Mouse (Mus musculus) retina, postnatal 7 days (tissue): ENCODE measurements around the gene Proser3.

Source experiments
- DNase-seq: peaks from one replicate; pipeline ENCODE4 v3.0.0-alpha.2; 2012; ENCODE audit warnings: low read depth, low spot score

Gene Proser3

DNA sequence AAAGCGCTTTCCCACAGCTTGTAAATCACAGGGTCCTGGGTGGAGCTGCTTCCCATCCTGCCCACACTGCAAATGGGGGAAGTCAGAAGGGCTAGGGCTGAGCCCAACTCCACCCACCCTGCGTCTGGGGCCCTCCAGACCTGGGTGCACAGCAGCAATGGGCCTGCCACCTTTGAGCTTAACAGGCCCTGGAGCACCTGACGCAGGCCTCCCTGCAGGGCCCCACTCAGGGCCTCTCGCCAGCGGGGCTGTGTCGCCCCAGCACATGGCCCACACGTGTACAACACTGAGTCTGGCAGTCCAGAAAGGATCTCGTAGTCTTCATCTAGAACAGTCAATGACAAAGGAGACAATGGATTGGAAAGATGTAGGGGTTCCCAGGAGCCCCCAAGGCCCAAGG is 27.9 kb upstream of the Proser3 start:
- no peak for DNase-seq

DNA sequence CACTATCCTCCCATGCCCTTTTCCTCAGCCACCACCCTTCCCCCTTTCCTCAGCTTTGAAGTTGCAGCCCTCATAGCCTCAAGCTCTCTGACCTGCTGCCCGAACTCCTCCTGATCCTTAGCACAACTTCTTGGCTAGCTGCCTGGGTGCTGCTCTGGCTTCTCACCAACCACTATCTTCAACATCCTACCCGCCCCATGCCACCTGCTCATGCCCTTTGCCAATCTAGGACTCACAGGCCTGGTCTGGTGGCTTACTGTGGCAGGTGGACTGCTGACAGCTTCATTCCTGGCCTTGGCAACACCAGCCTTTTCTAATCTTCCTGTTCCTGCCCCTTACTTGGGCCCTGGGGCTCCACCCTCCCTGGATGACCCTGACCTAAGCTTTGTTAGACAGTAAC is 20.9 kb upstream of the Proser3 start:
- DNase-seq: no peak

DNA sequence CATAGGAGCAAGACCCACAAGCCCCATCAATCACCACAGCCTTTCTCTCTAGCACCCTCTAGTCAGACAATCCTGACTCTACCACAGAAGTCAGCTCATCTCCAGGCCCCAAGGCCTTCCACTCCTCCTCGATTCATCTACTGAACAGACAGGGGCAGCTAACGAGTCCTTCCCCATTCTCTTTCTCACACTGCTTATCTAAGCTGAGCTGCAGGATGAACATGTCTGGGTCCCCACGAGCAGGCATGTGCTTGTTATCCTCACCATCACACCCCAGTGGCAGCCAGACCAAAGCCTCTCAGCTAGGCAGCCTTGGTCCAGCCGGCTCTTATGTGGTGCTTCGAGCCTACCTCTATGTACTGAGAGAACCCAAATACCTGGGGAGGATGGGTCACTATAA is 20.3 kb upstream of the Proser3 start:
- no peak for DNase-seq

DNA sequence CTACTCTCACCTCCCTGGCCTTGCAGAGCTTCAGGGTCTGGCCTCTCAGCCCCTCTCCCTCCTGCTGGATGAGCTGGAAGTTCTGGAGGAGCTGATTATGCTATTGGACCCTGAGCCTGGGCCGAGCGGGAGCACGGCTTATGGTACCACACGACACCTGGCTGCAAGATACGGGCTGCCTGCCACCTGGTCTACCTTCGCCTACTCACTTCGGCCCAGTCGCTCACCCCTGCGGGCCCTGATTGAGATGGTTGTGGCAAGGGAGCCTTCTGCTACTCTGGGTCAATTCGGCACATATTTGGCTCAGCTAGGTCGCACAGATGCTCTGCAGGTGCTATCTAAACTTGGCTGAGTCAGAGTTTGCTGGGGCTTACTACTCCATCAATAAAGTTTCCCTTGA is 15.5 kb upstream of the Proser3 start:
- DNase-seq: no peak

DNA sequence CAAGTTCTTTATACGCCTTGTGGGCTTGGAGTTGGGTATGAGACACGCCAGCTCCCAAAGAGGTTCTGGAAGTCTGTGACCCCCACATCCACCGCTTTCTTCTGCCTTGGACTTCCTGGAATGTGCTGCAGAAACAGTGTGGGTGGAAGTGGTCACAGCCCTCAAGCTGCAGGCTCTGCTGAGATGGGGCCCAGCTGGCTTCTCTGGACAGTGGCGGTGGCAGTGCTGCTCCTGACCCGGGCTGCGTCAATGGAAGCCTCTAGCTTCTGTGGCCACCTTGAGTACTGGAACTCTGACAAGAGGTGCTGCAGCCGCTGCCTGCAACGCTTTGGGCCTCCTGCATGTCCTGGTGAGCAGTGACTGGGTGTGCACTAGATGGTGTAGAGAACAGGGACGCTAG is 13.9 kb upstream of the Proser3 start:
- no peak for DNase-seq

DNA sequence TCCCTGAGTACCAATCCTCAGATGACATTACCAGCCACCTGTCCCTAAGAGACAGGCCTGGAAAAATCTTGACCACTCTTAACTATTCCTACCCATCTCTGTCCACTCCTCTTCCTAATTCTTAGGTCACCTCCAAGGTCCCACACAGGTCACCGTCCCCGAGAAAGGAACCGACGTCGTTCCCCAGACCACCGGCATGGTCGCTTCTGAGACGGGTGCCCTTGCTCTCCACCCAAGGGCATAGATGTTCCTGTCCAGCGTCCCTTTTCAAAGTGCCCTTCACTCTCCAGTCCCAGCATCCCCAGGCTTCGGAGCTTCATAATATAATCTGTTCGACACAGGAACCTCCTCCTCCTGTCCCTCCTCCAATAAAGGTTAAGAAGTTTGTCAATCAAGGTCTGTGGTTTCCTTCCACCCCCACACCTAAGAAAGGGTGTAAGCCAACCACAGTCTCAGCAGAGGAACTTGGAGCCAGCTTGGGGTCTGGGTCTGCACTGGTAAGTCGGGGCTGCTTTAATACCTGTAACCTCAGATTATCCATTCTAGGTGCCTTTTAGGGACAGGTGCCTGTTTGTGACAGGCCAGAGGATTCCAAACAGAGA is 13.0 kb upstream of the Proser3 start, which contains the start of gene Igflr1:
Gene Igflr1 (plus strand): TSS at position 458 of the 602 bp plus-strand sequence.
- no peak for DNase-seq

DNA sequence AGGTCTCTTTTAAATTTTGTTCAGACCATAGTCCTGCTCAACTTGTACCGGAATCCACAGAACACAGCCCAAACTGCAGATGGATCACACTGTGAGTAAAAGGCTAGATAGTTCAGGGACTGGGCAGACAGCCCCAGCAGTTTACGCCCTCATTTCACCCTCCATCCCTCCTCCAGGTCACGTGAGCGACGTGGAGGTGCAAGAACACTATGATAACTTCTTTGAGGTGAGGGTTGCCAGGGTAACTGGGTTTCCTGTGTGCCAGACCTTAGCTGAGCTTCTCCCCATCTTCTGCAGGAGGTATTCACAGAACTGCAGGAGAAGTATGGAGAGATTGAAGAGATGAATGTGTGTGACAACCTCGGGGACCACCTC is 11.8 kb upstream of the Proser3 start:
- no peak for DNase-seq

DNA sequence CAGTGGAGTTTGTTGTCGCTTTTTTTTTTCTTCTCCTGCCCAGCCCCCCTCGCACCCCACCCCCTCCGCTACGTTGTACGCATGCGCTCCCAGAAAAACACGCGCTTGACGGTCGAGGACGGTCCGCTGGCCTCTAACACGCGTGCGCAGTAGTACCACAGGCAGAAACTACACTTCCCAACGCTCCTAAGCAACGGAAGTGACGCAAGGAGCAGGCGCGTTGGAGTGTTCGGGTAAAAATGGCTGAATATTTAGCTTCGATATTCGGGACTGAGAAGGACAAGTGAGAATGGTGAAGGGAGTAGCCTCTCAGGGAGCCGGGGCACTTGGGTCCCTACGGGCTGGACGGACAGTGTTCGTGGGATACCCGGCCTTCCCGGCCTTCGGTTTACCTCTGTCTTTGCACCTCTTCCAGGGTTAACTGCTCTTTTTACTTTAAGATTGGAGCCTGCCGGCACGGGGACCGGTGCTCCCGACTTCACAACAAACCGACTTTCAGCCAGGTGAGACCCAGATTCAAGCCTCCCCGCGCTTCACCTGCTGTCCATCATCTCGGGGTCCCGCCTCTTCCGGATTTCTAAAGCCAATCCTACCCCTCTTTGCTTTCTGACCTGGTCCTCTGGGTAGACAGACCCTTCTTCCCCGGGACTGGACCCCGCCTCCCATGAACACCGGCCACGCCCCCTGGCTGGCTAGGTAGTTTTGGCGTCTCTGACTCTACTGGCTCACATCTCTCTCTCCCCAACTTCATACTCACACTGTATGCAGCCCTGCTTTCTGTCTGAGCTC is 11.2 kb upstream of the Proser3 start, which contains the start of the genes U2af1l4, Gm49396 and Psenen:
Gene U2af1l4 (plus strand): TSS at position 185 of the 789 bp plus-strand sequence.
Gene Gm49396 (plus strand): TSS at position 228 of the 789 bp plus-strand sequence.
Gene Psenen (minus strand): TSS at position 511 of the 789 bp plus-strand sequence.
- peak; percentile 99 for DNase-seq

DNA sequence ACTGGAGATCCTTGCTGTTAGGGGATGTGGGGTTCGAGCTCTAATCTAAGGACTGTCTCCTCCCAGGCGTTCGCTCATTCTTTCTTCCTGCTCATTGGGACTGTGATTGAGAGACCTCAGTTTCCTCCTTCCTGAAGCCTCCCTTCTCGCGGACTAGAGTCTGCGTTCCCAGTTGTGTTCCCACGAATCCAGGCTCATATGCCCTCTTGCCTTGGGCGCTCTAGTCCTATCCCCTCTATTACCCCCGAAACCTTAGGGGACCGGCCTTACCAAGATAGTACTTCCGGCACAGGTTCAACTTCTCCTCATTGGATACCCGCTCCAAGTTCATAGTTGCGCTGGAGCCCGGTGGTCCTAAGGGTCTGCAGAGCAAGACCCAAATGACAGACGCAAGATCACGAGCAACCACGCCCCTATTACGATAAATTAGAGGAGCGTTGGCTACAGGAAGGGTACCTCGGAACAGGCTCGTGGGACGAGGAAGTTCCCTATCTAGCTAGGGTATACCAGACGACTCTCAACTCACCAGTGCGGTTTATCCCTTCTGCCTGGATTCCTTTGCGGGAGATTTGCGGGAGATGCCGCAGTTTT is 10.5 kb upstream of the Proser3 start:
- no peak for DNase-seq

DNA sequence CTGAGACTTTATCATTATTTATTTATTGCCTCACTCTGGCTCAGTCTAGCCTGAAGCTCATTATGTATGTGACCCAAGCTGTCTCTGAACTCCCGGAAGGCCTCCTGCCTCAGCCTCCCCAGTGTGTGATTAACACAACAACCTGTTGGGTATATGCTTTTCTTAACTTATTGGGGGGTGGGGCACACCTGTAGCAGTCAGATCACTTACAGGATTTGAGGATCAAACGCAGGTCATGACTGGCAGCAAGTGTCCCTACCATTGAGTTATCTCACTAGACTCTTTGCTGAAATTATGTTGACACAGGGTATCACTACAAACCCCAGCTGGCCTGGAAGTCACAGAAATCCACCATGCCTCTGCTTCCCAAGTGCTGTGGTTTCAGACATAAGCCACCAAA is 8.2 kb upstream of the Proser3 start:
- DNase-seq: no peak

DNA sequence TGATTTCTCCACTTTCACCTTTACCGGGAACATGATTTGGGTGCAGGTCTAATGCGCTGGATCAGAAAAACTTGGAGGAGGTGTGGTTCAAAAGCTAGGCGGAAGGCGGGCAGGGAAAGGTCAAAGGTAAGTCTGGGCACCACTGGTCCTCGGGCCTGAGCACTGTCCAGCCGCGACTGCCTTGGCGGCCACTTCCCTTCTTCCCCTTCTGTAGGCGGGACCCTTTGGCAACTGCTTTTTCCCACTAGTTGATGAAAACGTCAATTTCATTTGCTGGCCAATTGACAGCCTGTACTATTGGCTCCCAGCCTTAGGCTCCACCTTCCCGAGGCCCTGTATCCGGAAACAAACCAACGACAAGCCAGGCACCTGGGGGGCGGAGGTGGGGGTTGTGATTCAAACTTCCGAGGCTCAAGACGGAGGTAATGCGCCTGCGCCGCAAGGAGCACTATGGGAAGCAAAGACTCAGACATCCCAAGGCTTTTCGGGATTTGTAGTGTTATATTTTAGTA is 7.4 kb upstream of the Proser3 start, which contains the start of gene Lin37:
Gene Lin37 (minus strand): TSS at position 396 of the 512 bp plus-strand sequence.
- peak; percentile 95 for DNase-seq

DNA sequence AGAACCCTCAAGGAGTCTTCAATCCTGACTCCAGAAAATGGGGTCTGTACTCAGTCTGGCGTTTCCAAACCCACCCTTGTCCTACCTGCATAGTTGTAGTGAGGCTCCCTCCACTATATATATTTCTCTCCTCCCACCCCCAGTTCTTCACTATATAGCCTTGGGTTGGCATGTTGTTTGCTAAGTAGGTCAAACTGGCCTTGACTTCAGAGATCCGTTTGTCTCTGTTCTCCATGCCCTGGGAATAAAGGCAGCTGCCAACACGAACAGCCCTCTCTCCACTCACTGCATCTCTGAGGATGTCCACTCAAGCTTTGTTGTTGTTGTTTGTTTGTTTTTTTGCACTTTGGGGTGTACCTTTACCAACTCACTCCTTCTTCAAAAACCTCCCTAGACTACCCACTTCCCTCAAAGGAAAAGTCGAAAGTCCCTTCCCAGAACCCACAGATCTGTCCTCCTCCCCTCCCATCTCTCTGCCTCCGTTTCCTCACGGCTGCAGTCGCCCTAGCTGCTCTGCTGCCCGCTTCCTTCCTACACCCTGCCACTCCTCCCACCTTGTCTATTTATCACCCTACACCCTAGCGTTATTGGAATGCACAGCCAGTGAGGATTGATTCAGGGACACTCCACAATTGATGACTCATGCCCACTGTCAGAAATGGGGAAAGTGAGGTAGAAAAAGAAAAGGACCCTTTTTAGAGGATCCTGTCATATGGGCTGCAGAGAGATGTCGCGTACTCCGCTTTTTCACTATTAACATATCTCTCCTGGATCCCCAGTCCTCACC is 6.8 kb upstream of the Proser3 start:
- no peak for DNase-seq

DNA sequence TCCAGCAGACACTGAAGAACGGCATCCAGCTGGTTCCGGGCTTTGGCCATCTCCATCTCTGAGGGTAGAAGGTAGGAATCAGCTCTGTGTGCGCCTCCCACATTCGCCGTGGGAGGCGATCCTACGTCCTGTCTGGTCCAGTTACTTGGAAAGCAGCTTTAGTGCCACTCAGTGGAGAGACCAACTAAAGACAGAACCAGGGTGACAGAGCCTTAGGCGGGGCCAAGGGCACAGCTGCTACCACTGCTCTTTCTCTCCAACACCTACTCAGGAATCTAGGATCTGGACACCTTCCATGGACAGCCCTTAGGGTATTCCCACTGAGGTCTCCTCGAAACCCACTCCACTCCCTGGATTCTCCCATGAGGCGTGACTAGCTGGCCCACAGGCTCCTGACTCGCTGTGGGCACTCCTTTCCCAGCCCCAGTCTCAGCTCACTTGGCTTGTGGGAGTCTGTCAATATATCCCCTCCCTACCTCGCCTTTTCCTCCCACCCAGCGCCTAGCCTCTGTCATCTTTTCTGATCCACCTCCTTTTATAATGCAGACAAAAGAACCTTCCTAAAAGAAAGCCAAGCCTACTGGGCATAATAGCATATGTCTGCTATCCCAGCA is 5.9 kb upstream of the Proser3 start:
- no peak for DNase-seq

DNA sequence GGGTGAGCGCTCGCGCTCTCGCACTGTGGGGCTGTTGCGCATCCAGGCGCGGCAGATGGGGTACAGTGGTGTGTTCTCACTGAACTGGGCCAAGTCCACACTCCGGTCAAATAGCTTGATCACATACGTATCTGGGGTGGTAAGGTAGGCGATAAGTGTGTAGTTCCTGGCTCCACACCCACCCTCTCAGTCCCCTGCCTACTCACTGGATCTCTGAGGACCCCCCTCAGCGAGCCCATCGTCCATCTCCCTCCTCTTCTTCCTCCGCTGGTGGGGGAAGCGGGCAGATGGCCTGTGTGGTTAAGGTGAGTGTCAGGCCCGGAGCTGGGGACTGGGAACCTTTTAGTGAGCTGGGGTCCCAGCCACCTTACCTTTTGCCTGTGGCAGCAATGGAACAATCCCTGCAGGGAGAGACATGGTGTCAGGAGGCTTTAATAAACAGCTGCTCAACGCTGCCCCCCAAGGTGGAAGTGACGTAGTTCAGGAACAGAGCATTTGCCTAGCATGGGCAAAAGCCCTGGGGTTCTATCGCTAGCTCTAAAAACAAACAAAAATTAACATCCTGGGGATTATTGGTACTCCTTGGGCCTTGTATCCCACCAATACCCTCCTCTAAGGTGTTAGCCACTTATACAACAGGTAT is 4.9 kb upstream of the Proser3 start:
- no peak for DNase-seq

DNA sequence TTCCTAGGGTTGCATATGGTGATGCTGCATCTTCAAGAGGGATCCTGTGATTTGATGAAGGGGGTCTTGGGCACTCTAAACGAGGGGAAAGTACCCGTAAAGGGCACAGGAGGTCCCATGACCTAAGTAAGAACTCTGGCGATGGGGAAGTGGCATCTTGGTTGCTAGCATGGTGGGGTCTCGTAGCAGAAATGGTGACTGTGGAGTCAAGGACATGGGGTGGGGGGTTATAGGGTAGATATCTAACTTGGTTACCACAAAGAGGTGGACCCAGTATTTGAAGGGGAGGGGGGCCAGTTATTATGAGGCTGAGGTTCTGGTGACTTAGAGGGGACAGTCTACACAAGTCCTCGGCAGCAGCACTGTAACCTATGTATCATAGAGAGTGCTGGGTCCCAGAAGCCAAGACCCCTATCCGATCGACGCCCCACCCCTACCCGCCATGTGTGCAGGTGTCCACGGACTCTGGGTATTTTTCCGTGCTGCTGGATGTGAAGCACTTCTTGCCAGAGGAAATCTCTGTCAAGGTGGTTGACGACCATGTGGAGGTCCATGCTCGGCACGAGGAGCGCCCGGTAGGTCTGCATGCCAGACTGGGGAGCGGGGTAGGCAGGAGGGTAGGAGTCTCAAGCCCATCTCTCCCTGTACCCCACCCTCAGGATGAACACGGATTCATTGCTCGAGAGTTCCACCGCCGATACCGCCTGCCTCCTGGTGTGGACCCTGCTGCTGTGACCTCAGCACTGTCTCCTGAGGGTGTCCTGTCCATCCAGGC is 1.9 kb upstream of the Proser3 start:
- DNase-seq: no peak

DNA sequence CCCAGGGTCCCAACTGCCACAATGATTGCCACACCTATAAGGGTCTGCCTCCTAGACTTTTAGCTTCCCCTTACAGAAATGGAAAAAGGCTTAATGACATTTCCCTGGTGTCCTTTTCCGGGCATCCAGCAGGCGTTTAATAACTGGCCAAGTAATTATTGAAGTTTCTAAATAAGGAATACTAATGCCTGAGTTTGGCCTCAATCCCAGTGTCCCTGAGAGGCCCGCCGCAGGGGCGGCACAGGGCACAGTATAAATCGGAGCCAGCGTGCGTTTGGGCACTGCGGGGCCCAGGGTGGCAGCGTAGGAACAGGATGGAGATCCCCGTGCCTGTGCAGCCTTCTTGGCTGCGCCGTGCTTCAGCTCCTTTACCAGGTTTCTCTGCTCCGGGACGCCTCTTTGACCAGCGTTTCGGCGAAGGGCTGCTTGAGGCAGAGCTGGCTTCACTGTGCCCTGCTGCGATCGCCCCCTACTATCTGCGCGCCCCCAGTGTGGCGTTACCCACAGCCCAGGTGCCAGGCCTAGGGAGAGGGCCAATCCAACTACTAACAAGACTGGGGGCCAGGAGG is 1.0 kb upstream of the Proser3 start:
- DNase-seq: no peak

DNA sequence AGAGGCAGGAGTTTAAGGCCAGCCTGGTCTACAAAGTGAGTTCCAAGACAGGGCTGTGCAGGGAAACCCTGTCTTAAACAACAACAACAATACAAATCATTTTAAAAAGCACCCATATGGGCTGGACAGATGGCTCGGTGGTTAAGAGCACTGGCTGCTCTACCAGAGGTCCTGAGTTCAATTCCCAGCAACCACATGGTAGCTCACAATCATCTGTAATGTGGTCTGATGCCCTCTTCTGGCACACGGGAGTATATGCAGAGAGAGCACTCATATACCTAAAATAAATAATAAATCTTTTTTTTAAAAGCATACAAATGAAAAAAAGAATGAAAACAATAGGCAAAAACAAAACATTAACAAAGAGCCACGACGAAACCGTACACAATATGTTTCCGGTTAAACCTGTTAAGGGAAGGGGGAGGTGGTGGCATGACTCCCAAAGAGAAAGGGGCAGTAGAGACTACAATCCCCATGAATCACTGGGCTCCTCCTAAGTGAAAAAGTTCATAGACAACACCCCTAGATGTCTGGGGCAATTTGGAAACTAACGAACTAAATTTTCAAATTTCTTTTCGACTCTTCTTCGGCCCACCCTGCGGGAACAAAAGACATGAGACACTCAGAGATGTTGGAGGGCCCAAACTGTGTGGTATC is 526 bp downstream of the Proser3 start:
- peak; percentile 66 for DNase-seq

DNA sequence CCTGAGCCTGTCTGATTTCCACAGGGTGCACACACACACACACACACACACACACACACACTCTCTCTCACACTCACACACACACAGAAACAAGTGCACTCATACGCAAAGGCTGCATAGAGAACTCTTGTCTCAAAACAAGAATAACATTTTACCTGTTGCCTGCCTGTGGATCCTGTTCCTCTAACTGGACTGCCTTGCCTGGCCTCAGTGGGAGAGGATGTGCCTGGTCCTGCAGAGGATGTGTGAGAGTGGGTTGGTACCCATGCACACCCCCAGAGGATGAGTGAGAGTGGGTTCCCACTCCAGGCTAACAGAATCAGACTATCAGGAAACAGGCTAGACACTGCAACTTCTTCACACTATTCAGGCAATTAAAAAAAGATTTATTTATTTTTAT is 1.5 kb downstream of the Proser3 start:
- no peak for DNase-seq

DNA sequence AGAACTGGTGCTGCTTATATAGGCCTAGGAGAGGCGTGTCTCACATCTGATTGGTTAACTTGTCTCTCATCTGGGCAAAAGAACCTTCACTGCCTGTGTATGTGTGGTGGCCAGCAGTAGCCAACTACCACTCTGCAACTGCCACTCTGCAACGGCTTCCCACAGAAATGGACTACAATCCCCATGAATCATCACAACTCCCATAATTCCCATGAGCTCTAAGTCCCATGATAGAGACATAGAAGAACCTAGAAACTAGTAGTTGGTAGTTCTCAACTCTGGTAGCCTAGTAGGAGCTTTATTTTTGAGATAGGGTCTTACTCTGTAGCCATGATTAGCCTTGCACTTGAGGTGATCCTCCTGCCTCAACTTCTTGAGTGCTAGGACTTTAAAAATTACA is 2.2 kb downstream of the Proser3 start:
- no peak for DNase-seq
